Mouse (Mus musculus) limb, embryonic 11.5 days (tissue): ENCODE measurements around the gene Cerk. TPM values are rescaled to one million over a fixed set of nuclear protein-coding genes. Genes with fewer than 3 reads are reported as not detected.

Experiments used
- ATAC-seq: fragments of 200-750 bp; cut with Nextera tagmentation; 2 replicates; pipeline ENCODE4 v1.8.0; 2017; ENCODE audit warnings: low read depth; ENCODE audit not compliant: insufficient number of reproducible peaks, low FRiP score, low TSS enrichment
- DNase-seq: peaks from one replicate; pipeline ENCODE4 v3.0.0-alpha.2; 2015; ENCODE audit warnings: low spot score
- H3K27ac ChIP-seq: fragments of 300-500 bp; sonication (generic); replicated peaks from 2 replicates; pipeline ENCODE4 v1.5.1; 2014; ENCODE audit warnings: low read depth, mild to moderate bottlenecking, low read length
- H3K27me3 ChIP-seq: fragments of 300-500 bp; sonication (generic); 2 replicates; pipeline ENCODE4 v1.6.1; 2014; ENCODE audit warnings: mild to moderate bottlenecking, low read length, mixed read lengths; ENCODE audit not compliant: control insufficient read depth, insufficient read depth
- H3K36me3 ChIP-seq: fragments of 300-500 bp; sonication (generic); 2 replicates; pipeline ENCODE4 v1.6.1; 2014; ENCODE audit warnings: mild to moderate bottlenecking, low read length, moderate library complexity, mixed read lengths; ENCODE audit not compliant: control insufficient read depth, insufficient read depth
- H3K4me1 ChIP-seq: fragments of 300-500 bp; sonication (generic); 2 replicates; pipeline ENCODE4 v1.6.1; 2014; ENCODE audit warnings: low read length, mixed read lengths; ENCODE audit not compliant: control insufficient read depth, insufficient read depth
- H3K4me2 ChIP-seq: fragments of 300-500 bp; sonication (generic); 2 replicates; pipeline ENCODE4 v1.6.1; 2014; ENCODE audit warnings: low read depth, mild to moderate bottlenecking, moderate library complexity; ENCODE audit not compliant: severe bottlenecking
- H3K4me3 ChIP-seq: fragments of 300-500 bp; sonication (generic); 2 replicates; pipeline ENCODE4 v1.5.1; 2014; ENCODE audit warnings: low read depth, low read length
- H3K9ac ChIP-seq: fragments of 300-500 bp; sonication (generic); 2 replicates; pipeline ENCODE4 v1.6.1; 2014; ENCODE audit warnings: mild to moderate bottlenecking, low read length
- H3K9me3 ChIP-seq: fragments of 300-500 bp; sonication (generic); 2 replicates; pipeline ENCODE4 v1.6.1; 2016; ENCODE audit warnings: low read length; ENCODE audit not compliant: control insufficient read depth
- WGBS: fragments of 180-500 bp; shearing (Covaris S2); extraction: QIAGEN DNeasy Blood & Tissue Kit; methylation state at CpG from one replicate; pipeline ENCODE4 v1.1.7; 2014; 5-methylcytosine and 5-hydroxymethylcytosine counted together
- polyA plus RNA-seq: library from polyadenylated mRNA; unstranded; fragments of >200 nt; fragmentation: Nextera tagmentation; extraction: Ambion mirVana; gene quantifications from 2 replicates; pipeline ENCODE4 v1.2.1, GENCODE M21; 2014

Cerk gene
- polyA plus RNA-seq, 1 experiment from 2014 or later = 15.6 TPM

DNA sequence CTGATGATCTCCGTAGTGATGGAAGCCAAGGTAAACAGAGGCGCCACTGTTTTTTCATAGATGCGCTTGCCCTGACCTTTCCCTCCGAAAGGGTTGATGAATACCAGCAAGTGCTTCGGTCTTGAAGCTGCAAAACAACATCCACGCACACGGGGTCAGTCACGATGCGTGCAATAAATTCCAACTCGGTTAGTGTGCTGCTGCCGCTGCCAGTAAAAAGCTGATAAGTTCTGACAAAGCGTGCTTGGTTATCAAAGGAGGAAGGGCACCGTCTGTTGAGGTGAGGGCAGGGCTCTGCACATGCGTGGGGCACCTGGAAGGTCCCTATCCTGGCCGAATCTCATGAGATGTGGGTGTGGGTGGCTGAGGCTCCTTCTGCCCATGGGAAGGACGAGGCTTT, 26.8 kb downstream of the Cerk start:
- Histone ChIP-seq H3K4me1 (no peaks in the 10 kb centered on the region), H3K9ac (no peak overlapping the region), H3K9me3 (no peaks in the 10 kb centered on the region), H3K36me3 (no peaks in the 10 kb centered on the region), H3K4me2 (no peak overlapping the region), H3K27me3 (no peaks in the 10 kb centered on the region), H3K27ac (no peak overlapping the region), H3K4me3 (no peak overlapping the region)
- no peak for DNase-seq
- ATAC-seq = no peak
- 86% methylated on average over 16 of the region's 16 CpGs for WGBS

DNA sequence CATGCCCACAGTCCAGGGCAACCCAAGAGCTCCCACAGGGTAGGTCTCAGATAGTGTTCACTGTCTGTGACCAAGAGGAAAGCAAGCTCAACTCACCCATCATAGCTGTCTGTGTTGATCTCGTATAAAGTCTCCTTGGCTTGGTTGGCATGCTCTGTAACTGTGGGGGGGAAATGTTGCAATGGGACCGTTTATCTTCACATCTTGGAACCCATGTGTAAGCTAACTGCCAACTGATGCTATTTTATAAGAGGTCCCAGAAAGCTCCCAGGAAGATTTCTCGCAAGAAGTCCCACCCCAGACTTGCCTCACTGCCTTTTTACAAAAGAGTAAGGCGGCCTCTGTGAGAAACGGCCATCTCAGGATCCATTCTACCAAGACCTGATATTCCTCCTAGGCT, 29.4 kb downstream of the Cerk start:
- no peak for ATAC-seq
- 81% methylated on average over 5 of the region's 5 CpGs for WGBS

GRCm38 (mm10) chr15:86153481-86153960, 32.4 kb downstream of the Cerk start:
- Histone ChIP-seq H3K4me3 (no peak overlapping the region), H3K4me2 (no peak overlapping the region), H3K9ac (no peak overlapping the region), H3K36me3 (peaks cover 9% of the 10 kb centered on the region), H3K4me1 (no peaks in the 10 kb centered on the region), H3K27me3 (no peaks in the 10 kb centered on the region), H3K9me3 (no peaks in the 10 kb centered on the region), H3K27ac (no peak overlapping the region)
- ATAC-seq (no peak), DNase-seq (no peak)
- 90% methylated on average over 12 of the region's 12 CpGs for WGBS

More for the DNA sequence above, 29.4 kb downstream of the Cerk start:
- Histone ChIP-seq H3K4me2 (no peak overlapping the region), H3K9me3 (no peaks in the 10 kb centered on the region), H3K4me1 (no peaks in the 10 kb centered on the region), H3K36me3 (peaks cover 4% of the 10 kb centered on the region; the same call in 1 of the 2 replicates), H3K4me3 (no peak overlapping the region), H3K27ac (no peak overlapping the region), H3K27me3 (no peaks in the 10 kb centered on the region), H3K9ac (no peak overlapping the region)
- no peak for DNase-seq

DNA sequence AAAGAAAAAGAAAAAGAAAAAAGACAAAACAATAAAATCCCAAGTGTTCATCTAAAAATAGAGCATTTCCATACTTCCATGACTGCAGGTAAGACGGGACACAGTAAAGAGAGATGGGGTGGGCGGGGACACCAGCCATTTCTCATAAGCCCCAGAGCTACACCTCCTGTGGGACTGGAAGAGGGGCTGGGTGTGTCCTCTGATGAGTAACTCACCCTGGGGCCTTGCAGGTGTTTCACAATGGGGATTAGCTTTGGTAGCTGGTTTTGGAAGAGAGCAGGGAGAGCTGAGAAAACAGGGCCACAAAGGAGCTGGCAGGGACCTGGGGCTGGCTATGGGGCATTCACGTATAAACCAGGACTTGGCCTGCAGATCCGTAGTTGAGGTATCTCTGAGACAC, 35.3 kb downstream of the Cerk start:
- no peak overlapping the region for H3K9ac ChIP-seq
- DNase-seq (no peak), ATAC-seq (no peak)
- H3K27ac ChIP-seq = no peak overlapping the region
- no peaks in the 10 kb centered on the region for H3K27me3 ChIP-seq
- peaks cover 9% of the 10 kb centered on the region for H3K36me3 ChIP-seq
- no peaks in the 10 kb centered on the region for H3K9me3 ChIP-seq
- no peaks in the 10 kb centered on the region for H3K4me1 ChIP-seq
- H3K4me2 ChIP-seq = no peak overlapping the region
- no peak overlapping the region for H3K4me3 ChIP-seq
- WGBS = 80% methylated on average over 4 of the region's 4 CpGs

DNA sequence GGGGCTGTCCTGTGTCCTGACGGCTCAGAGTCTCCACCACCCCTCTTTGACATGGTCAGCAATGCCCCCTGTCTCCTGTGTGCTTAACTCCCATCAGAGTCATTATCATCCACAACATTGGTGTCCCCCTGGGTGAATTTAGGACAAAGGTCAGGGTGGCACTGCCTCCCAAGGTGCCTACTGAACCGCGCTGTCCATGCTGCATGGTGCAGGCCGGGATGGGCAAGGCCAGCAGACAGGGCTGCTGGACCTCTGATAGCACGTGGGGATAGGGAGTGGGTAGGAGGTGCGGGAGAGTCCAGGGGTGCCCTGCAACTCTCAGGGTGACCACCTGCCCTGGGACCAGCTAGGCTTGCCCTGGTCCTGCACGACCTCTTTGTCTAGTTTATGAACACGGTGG, 39.0 kb downstream of the Cerk start:
- no peak overlapping the region for H3K4me2 ChIP-seq
- no peak overlapping the region for H3K9ac ChIP-seq
- H3K36me3 ChIP-seq = peaks cover 5% of the 10 kb centered on the region; the same call in 1 of the 2 replicates
- 96% methylated on average over 8 of the region's 8 CpGs for WGBS
- H3K27me3 ChIP-seq = no peaks in the 10 kb centered on the region
- H3K9me3 ChIP-seq = no peaks in the 10 kb centered on the region
- no peak for DNase-seq
- no peaks in the 10 kb centered on the region for H3K4me1 ChIP-seq
- H3K4me3 ChIP-seq = no peak overlapping the region
- no peak overlapping the region for H3K27ac ChIP-seq
- no peak for ATAC-seq

DNA sequence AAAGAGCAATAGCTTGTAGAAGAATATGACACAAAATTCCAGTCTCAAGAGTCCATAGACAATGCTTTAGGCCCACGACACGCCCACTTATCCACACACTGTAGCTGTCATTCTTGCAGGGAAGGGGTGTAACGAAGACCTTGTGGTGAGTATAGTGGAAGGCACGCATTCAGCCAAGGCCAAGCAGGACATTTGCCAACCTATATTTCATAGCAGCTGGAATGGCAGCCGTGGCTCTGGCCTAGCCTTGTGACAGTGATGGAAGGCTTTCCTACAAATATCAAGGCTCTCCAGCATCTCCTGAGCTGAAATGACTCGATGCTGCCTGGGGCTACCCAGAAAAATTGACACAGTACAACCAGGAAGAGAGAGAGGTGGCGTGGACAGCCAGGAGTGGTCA, 40.9 kb downstream of the Cerk start:
- Histone ChIP-seq H3K9ac (no peak overlapping the region), H3K36me3 (peaks cover 5% of the 10 kb centered on the region; the same call in 1 of the 2 replicates), H3K27me3 (no peaks in the 10 kb centered on the region), H3K4me3 (no peak overlapping the region), H3K9me3 (no peaks in the 10 kb centered on the region), H3K4me1 (no peaks in the 10 kb centered on the region), H3K27ac (no peak overlapping the region), H3K4me2 (no peak overlapping the region)
- DNase-seq (no peak), ATAC-seq (no peak)
- 92% methylated on average over 7 of the region's 7 CpGs for WGBS

DNA sequence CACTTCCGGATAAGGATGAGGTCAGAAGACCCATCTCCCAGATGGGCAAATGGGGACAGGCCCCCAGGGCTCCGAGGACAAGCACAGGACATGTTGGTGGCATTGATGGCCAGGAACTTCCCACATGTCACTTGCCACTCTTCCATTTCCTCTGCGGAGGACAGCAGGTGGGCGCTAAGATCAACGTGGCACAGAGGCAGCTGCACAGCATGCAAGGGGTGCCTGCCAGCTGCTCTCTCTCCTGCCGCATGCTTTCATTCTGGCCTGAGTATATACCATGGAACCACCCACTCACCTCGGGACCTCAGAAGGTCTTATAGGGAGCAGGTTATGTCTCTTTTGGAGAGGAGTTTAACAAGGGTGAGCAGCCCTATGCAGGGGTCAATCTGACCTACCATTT, 41.4 kb downstream of the Cerk start:
- Histone ChIP-seq H3K4me3 (no peak overlapping the region), H3K27ac (no peak overlapping the region), H3K36me3 (peaks cover 3% of the 10 kb centered on the region; the same call in 1 of the 2 replicates), H3K4me2 (no peak overlapping the region), H3K9ac (no peak overlapping the region), H3K9me3 (no peaks in the 10 kb centered on the region), H3K4me1 (no peaks in the 10 kb centered on the region), H3K27me3 (no peaks in the 10 kb centered on the region)
- DNase-seq = no peak
- WGBS = 85% methylated on average over 7 of the region's 7 CpGs
- ATAC-seq = no peak

GRCm38 (mm10) chr15:86140323-86140722, 45.6 kb downstream of the Cerk start:
- H3K27ac ChIP-seq = no peak overlapping the region
- peak; percentile 79 for DNase-seq
- H3K27me3 ChIP-seq = no peaks in the 10 kb centered on the region
- no peak overlapping the region for H3K4me2 ChIP-seq
- no peaks in the 10 kb centered on the region for H3K9me3 ChIP-seq
- H3K9ac ChIP-seq = no peak overlapping the region
- H3K4me3 ChIP-seq = no peak overlapping the region
- no peak for ATAC-seq
- H3K4me1 ChIP-seq = no peaks in the 10 kb centered on the region
- no peaks in the 10 kb centered on the region for H3K36me3 ChIP-seq
- WGBS = 30% methylated on average over 10 of the region's 10 CpGs

DNA sequence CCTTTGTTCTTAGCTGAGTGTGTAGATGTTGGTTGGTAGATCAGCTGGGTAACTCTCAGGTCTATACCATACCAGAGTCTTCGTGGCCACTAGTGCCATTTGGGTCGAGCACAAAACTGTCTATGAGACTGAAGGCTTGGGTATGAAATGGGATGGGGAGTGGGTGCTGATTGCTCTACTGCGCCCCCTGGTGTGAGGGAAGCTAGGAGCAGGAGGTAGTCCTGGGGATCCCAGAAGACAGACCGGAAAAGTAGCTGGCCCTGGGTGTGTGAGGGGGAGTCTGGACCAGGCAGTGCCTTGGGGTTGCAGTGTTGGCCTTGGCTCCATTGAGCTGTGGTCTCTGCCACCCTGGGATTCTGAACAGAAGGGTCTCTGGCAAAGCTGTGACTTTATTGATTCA, 48.3 kb downstream of the Cerk start:
- no peaks in the 10 kb centered on the region for H3K9me3 ChIP-seq
- H3K4me2 ChIP-seq = no peak overlapping the region
- ATAC-seq (no peak), DNase-seq (peak; percentile 37)
- 72% methylated on average over 4 of the region's 4 CpGs for WGBS
- H3K36me3 ChIP-seq = 0 out of 2 replicates have a peak, but pooled peaks cover 2% of the 10 kb centered on the region
- H3K4me3 ChIP-seq = no peak overlapping the region
- no peaks in the 10 kb centered on the region for H3K27me3 ChIP-seq
- no peak overlapping the region for H3K9ac ChIP-seq
- H3K4me1 ChIP-seq = no peaks in the 10 kb centered on the region
- no peak overlapping the region for H3K27ac ChIP-seq
